Mouse (Mus musculus) stomach, embryonic 16.5 days (tissue): ENCODE measurements at regions not wholly inside any gene's neighbourhood (a gene's known extent, or its start where the extent isn't known, plus 50 kb on each side); places are given as distances from the start of the nearest gene placed in this dataset.

Source experiments
- ATAC-seq: fragments of 200-750 bp; cut with Nextera tagmentation; 2 replicates; pipeline ENCODE4 v1.8.0; 2017; ENCODE audit warnings: moderate number of reproducible peaks, moderate TSS enrichment; ENCODE audit not compliant: insufficient read depth, low FRiP score
- H3K27ac ChIP-seq: fragments of 300-500 bp; sonication (generic); 2 replicates; pipeline ENCODE4 v1.5.1; 2014; ENCODE audit warnings: low read length
- H3K27me3 ChIP-seq: fragments of 300-500 bp; sonication (generic); 2 replicates; pipeline ENCODE4 v1.6.1; 2014; ENCODE audit warnings: low read length, control low read depth, mixed read lengths; ENCODE audit not compliant: control insufficient read depth, insufficient read depth
- H3K36me3 ChIP-seq: fragments of 300-500 bp; sonication (generic); 2 replicates; pipeline ENCODE4 v1.6.1; 2014; ENCODE audit warnings: low read length; ENCODE audit not compliant: control insufficient read depth, insufficient read depth
- H3K4me1 ChIP-seq: fragments of 300-500 bp; sonication (generic); 2 replicates; pipeline ENCODE4 v1.6.1; 2014; ENCODE audit warnings: low read length, control low read depth, mixed read lengths; ENCODE audit not compliant: control insufficient read depth, insufficient read depth
- H3K4me2 ChIP-seq: fragments of 300-500 bp; sonication (generic); 2 replicates; pipeline ENCODE4 v1.6.1; 2014; ENCODE audit warnings: low read depth, low read length, mixed read lengths
- H3K4me3 ChIP-seq: fragments of 300-500 bp; sonication (generic); replicated peaks from 2 replicates; pipeline ENCODE4 v1.5.1; 2014; ENCODE audit warnings: mild to moderate bottlenecking, low read length
- H3K9ac ChIP-seq: fragments of 300-500 bp; sonication (generic); 2 replicates; pipeline ENCODE4 v1.6.1; 2014; ENCODE audit warnings: low read length
- H3K9me3 ChIP-seq: fragments of 300-500 bp; sonication (generic); replicated peaks from 2 replicates; pipeline ENCODE4 v1.6.1; 2016; ENCODE audit warnings: low read length, control low read depth; ENCODE audit not compliant: control insufficient read depth
- WGBS: fragments of 180-500 bp; shearing (Covaris S2); extraction: QIAGEN DNeasy Blood & Tissue Kit; methylation state at CpG from one replicate; pipeline ENCODE4 v1.1.7; 2014; 5-methylcytosine and 5-hydroxymethylcytosine counted together

DNA sequence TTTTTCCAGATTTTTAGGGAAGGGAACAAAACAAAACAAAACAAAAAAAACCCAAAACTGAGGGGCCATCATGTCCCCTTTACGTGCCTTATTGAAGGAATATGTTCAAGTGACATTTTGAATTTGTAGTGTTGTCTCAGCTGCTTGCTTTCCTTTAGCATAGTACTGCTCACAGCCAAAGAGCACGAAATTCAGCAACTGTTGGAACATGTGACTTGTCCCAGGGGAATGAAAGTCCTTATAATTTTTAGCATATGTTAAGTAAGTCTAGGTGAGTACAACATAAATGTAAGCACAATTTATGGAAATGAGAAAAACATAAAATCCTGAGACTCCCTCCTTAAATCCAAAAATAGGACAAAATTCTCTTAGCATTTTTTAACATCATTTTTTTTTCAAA is 110.8 kb upstream of the Pdzrn3 start:
- H3K27ac ChIP-seq: no peak overlapping the region
- H3K9ac ChIP-seq: no peak overlapping the region
- no peak for ATAC-seq
- H3K4me1 ChIP-seq: no peaks in the 10 kb centered on the region
- H3K36me3 ChIP-seq: no peaks in the 10 kb centered on the region
- H3K4me2 ChIP-seq: no peak overlapping the region
- H3K4me3 ChIP-seq: no peak overlapping the region
- H3K9me3 ChIP-seq: no peaks in the 10 kb centered on the region
- WGBS: 58% methylated on average over 2 of the region's 2 CpGs
- no peaks in the 10 kb centered on the region for H3K27me3 ChIP-seq

DNA sequence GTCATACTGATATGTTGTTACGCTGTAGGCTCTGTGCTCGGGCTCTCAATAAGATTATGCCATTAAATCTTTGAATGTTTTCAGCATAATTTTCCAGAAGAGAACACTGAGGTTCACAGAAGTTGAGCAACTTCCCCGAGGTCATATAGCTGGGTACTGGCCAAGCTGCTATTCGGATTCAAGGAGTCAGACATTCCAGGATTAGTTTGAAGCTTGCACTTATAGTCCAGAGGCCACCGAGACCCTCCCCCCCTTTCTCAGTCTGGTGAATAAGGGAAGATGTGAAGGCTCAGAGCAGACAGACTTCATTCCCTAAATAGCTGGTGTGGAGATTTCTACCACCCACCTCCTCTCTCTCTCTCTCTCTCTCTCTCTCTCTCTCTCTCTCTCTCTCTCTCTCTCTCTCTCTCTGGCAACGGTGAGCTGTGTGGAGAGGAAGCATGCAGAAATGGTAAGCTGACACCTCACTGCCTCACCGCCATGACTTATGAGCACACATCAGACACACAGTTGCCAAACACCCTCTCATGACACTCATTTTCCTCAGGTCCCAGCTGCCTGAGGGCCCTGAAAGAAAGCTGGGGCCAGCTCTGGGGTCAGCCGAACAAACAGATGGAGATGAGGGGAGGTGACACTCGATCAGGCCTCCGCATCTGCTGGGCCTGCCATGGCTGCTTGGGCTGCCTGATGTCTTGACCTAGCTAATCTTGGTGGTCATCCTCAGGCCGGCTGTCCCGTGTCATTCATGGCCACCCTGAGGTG is 107.0 kb upstream of the Pdzrn3 start:
- Histone ChIP-seq H3K4me2 (no peak overlapping the region), H3K4me1 (peaks cover 8% of the 10 kb centered on the region; the same call in 1 of the 2 replicates), H3K9ac (no peak overlapping the region), H3K4me3 (no peak overlapping the region), H3K27ac (no peak overlapping the region), H3K36me3 (no peaks in the 10 kb centered on the region), H3K9me3 (no peaks in the 10 kb centered on the region), H3K27me3 (no peaks in the 10 kb centered on the region)
- WGBS: 44% methylated on average over 12 of the region's 12 CpGs
- ATAC-seq: no peak

DNA sequence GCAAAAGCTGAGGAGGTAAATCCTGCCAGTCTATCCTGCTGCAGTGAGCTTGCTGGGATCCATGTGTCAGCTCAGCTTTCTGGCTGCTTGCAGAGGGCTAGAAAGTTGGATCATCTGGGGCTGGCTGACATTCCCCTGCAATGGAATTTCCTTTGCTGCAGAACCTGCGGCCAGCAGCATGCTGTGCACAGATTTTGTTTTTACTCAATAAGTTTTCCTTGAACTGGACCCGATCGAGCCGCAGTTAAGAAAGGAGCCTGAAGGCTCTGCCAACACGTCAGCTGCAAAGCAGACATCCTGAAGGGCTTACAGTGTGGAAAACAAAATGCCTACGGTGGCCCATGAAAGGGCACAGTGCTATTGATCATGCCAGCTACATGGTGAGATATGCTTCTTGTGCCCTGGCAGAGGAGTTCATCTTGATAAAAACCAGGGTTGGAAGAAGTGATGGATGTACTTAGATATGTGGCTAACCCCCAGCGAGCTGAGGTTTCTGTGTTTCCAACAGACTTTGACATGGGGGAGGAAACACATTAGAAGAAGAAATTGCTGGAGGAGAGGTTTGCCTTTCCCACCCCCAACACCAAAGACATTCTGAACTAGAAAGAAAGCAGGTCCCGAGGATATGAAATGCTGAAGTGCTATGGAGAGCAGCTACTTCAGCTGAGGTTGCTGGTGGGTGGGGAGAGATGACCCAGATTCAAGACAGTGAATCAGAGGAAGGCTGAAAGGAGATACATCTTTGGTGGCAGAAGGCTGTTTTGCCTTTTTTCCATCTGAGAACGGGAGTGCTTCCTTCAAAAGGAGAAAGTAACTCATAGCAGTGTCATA is 105.2 kb upstream of the Pdzrn3 start:
- no peak overlapping the region for H3K4me2 ChIP-seq
- H3K9ac ChIP-seq: peak overlapping the region; percentile 6; the same call in 1 of the 2 replicates
- H3K9me3 ChIP-seq: no peaks in the 10 kb centered on the region
- no peak overlapping the region for H3K4me3 ChIP-seq
- ATAC-seq: no peak; the same call in 1 of the 2 replicates
- H3K36me3 ChIP-seq: no peaks in the 10 kb centered on the region
- WGBS: 36% methylated on average over 9 of the region's 9 CpGs
- H3K27ac ChIP-seq: peak overlapping the region; percentile 52
- H3K27me3 ChIP-seq: no peaks in the 10 kb centered on the region
- H3K4me1 ChIP-seq: peaks cover 8% of the 10 kb centered on the region; the same call in 1 of the 2 replicates

DNA sequence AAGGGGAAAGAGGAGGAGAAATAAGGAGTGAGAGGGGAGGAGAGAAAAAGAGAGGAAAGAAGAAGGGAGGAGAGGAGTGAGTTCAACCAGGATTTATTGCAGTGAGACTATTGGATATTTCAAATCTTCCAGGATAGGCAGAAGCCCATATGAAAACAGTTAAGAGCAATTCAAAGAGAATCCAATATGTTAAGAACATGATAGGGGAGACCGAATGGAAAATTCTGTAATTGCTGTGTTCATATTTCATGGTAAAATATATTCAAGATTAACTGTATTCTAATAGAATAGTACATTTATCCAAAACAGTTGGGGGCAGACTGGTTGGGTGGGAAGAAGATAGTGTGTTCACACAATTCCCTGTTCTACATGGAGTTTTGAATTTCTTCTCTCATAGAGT is 96.3 kb upstream of the Pdzrn3 start:
- no peak overlapping the region for H3K27ac ChIP-seq
- H3K4me2 ChIP-seq: no peak overlapping the region
- whole genome bisulfite sequencing: 74% methylated on average over 1 of the region's 1 CpGs

DNA sequence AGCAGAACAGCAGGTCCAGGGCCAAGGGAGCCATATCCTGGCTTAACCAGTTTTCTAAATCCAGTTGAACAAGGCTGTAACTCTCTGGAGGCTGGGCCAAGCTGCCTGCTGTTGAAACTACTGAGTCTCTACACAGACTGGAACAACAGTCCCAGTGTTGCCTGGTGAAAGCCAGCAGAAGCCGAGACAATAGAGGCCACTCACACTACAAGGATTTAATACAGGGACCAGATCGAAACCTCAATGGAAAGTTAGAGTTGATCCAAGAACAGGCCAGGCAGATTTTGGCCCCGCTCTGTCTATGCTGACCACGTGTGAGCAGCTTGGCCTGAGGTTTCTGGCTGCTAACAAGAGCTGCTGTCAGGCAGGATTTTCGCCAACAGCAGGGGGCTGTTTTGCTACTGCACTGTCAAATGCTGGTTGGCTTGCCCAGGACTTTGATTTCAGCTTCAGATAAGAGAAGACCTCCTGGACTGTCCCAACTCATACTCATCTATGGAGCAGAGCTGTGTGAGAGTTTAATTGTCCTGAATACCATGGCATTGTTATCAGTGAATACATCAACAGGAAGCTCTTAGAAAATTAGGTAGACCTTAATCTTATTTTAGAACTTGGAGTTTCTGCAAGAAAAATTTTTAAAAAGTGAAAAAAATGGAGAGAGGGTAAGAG is 95.7 kb upstream of the Pdzrn3 start:
- H3K4me1 ChIP-seq: peaks cover 5% of the 10 kb centered on the region
- peak overlapping the region; percentile 7; the same call in 1 of the 2 replicates for H3K27ac ChIP-seq
- H3K4me2 ChIP-seq: no peak overlapping the region
- no peak overlapping the region for H3K9ac ChIP-seq
- no peak overlapping the region for H3K4me3 ChIP-seq
- H3K27me3 ChIP-seq: no peaks in the 10 kb centered on the region
- ATAC-seq: peak; percentile 58; the same call in 1 of the 2 replicates
- H3K36me3 ChIP-seq: no peaks in the 10 kb centered on the region
- no peaks in the 10 kb centered on the region for H3K9me3 ChIP-seq
- WGBS: 31% methylated on average over 5 of the region's 5 CpGs

More for the DNA sequence above, 96.3 kb upstream of the Pdzrn3 start:
- Histone ChIP-seq H3K9me3 (no peaks in the 10 kb centered on the region), H3K9ac (no peak overlapping the region), H3K4me3 (no peak overlapping the region), H3K36me3 (no peaks in the 10 kb centered on the region), H3K4me1 (peaks cover 5% of the 10 kb centered on the region), H3K27me3 (no peaks in the 10 kb centered on the region)
- no peak for ATAC-seq

DNA sequence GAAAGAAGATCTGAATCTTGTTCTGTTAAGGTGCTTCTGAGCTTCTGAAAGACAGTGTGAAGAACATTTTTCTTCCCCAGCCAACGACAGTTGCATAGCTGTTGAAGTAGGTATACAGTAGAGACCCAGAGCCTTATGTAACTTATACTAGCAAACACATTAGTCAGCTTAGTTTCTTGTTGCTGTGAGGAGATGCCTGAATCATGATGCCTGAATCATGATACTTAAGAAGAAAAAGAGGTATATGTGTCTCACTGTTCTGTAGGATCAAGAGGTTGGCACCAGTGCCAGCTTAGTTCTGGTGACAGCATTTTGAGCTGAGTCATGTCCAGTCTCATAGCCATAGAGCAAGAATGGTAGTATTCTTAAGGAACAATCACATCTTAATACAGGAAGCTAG is 87.2 kb upstream of the Pdzrn3 start:
- Histone ChIP-seq H3K9ac (no peak overlapping the region), H3K4me3 (no peak overlapping the region), H3K36me3 (no peaks in the 10 kb centered on the region), H3K9me3 (no peaks in the 10 kb centered on the region), H3K27me3 (no peaks in the 10 kb centered on the region), H3K4me2 (no peak overlapping the region), H3K4me1 (no peaks in the 10 kb centered on the region), H3K27ac (no peak overlapping the region)
- 61% methylated on average over 1 of the region's 1 CpGs for WGBS
- ATAC-seq: no peak

DNA sequence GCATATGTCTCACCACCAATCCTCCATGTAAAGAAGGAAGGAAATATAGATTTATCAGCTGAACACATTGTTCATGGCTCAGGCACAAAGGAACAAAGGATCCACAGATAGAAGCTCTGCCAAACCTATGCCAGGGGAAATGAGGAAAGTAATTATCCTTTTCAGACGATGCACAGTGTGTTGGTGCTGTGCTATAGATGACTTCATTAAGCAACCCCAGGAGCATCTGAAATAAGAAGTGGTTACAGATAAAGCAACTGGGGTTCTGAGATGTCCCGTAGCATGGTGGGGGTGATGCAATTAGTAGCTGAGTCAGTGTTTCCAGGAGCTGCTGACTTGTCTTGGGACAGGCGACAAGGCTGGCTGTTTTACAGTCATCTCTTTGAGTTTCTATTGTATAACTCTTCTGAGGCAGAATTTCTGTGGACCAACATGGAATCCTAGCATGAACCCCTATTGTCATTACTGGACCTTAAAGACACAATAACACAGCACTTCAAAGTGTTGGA is 86.2 kb upstream of the Pdzrn3 start:
- H3K36me3 ChIP-seq: no peaks in the 10 kb centered on the region
- H3K9me3 ChIP-seq: no peaks in the 10 kb centered on the region
- H3K9ac ChIP-seq: no peak overlapping the region
- H3K4me2 ChIP-seq: no peak overlapping the region
- no peaks in the 10 kb centered on the region for H3K27me3 ChIP-seq
- H3K4me1 ChIP-seq: no peaks in the 10 kb centered on the region
- no peak overlapping the region for H3K27ac ChIP-seq
- ATAC-seq: no peak
- no peak overlapping the region for H3K4me3 ChIP-seq
- 78% methylated on average over 3 of the region's 3 CpGs for WGBS

DNA sequence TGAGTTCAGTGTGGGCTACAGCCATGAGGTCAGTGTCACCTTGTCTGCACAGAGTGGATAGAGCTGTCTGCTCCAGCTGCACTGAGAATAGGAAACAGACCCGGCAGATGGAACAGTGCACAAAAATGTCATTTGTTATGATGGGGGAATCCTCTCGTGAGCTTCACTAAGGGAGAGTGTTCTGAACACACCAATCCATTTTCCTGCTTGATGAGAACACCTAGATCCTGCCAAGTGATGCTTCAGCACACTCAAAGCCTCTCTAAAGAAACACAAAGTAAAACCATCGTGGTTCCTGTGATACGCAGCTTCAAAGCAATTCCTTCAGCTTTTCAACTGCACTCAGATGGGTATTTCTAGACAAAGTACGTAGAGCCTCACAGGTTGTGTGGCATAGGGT is 69.0 kb upstream of the Pdzrn3 start:
- no peak overlapping the region for H3K4me3 ChIP-seq
- 69% methylated on average over 5 of the region's 5 CpGs for WGBS
- no peak for ATAC-seq

More for the DNA sequence above, 69.0 kb upstream of the Pdzrn3 start:
- H3K9ac ChIP-seq: no peak overlapping the region
- H3K27ac ChIP-seq: no peak overlapping the region
- H3K9me3 ChIP-seq: no peaks in the 10 kb centered on the region
- H3K27me3 ChIP-seq: no peaks in the 10 kb centered on the region
- no peaks in the 10 kb centered on the region for H3K36me3 ChIP-seq
- H3K4me1 ChIP-seq: no peaks in the 10 kb centered on the region
- H3K4me2 ChIP-seq: no peak overlapping the region
